Mouse (Mus musculus): ENCODE measurements around the gene Kifap3.
"Not testable (repeated sequence)": the region's sequence is repeated elsewhere in the genome, so short reads cannot be mapped to it uniquely, and the experiment has no call there.

Kifap3 gene

DNA sequence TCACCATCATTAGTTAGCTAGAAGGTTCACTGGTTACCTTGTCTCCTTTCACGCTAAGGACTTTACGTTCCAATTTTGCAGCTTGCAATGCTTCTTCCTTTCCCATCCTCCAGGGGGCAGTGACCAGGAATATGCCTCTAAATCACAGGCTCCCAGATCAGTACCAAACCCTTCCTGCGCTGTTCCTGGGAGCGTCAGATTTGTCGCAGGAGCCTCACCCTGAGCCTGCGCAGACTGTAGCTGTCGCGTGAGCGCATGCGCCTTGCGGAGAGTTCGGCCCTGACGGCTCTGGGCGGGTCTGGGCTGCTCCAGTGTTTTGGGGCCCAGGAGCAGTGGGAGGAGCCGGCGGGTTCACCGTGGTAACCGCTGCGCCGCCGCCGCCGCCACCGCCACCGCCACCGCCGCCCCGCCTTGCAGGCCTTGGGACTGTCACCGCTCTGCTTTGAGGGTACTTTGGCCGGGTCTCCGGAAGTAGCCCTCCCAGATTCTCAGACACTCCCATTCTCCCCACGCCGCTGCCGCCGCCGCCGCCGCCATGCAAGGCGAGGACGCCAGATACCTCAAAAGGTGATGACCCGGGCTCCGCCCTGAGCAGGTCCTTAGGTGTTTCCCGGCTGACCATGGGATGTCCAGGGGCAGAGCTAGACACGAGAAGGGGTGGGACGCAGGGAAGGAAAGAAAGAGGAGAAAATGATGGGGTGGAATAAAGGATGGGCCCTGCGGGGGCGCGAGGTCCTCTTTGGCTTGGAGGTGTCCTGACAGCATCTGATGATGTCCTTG is at the start of gene Kifap3:
Kifap3 (plus strand) TSS at position 248 of the 780 bp plus-strand sequence.
- DNase-seq: peak; percentile 99

DNA sequence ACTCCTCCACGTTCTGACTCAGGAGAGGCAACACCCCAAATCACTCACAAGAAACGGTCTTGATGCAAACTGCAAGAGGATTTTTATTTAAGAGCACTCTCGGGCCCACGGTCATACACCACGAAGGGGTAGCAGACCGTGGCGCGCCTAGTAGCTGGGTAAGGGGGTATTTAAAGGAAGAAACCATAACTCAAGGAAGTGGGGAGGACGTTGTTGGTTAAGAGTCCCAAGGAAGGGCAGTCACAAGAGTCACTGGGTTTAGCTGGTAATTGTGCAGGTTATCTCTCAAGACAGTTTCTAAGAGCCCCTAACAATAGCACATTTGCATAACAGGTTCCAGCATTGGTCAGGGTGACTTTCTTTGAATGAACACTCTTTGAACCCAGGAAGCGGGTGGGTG is 48.2 kb upstream of the Kifap3 start:
- DNase-seq: not testable (repeated sequence)

DNA sequence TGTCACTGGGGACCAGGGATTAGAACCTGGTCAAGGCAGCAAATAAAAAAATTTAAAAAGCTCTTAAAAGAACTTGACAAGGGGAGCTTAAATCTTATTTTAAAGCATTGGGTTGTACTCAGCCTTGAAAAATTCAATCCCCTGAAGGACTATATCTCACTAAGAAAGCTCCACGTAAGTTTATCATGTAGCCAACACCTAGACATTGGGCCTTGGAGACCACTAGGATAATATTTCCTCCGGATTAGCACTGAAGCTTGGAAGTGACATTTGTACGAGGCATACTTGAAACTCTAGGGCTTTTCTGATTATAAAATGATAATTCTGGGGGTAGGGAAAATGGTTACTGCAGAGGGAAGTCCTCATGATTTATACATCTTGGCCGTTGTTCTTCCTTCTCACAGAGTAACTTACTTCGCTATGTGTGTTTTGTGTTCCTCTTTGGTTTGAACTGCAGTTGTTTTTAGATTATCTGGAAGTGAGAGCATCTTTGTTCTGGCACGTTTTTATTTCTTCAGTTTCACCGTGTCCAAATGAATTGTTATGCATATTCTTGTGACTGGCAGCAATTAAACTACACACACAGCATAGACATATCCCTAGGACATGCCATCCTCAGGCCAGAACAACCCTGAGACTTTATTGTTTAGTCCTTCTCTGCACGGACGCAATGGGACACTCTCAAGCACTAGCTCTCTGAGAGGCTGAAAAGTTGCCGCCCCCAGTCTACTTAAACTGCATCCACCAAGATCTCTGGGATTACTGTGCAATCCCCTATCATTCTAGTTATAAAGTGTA is 42.7 kb upstream of the Kifap3 start:
- no peak for DNase-seq

DNA sequence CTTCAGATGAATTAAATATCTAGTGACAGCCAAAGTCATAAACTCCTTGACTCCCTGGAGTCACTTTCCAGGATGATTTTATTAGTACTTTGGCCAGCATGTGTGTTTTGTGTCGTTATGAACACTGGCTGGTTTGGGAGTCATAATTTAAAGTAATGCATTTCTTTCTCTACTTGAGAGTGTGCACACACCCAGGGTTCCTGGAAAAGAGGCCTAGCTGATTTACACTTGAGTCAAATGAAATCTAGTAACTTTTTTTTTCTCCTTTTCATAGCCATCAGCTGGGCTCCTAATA is 42.2 kb upstream of the Kifap3 start:
- no peak for DNase-seq

DNA sequence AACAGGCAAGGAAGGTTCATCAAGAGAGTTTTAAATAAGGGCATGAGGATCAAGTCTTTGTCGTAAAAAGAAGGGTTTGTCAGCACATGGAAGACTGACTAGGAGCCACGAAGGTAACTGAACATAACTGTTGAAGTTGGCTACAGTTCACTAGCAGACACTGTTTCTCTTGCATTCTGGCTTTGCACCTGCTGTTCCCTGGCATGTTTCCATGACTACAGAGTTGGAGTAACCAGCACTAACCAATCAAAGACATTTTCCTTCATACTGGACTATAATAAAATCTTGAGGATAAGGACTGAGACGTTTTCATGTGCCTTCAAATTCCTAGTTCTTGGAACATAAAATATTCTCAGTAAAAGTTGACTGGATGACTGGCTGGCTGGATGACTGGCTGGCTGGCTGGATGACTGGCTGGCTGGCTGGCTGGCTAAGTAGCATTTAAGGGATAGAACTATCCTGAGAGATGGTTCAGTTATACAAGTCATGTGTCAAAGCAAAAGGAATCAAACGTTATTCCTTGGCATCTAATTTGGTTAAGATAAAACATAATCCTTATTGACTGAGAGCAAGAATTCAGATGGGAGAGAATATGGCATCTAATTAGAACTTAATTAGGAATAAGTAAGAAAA is 27.9 kb upstream of the Kifap3 start:
- no peak for DNase-seq

DNA sequence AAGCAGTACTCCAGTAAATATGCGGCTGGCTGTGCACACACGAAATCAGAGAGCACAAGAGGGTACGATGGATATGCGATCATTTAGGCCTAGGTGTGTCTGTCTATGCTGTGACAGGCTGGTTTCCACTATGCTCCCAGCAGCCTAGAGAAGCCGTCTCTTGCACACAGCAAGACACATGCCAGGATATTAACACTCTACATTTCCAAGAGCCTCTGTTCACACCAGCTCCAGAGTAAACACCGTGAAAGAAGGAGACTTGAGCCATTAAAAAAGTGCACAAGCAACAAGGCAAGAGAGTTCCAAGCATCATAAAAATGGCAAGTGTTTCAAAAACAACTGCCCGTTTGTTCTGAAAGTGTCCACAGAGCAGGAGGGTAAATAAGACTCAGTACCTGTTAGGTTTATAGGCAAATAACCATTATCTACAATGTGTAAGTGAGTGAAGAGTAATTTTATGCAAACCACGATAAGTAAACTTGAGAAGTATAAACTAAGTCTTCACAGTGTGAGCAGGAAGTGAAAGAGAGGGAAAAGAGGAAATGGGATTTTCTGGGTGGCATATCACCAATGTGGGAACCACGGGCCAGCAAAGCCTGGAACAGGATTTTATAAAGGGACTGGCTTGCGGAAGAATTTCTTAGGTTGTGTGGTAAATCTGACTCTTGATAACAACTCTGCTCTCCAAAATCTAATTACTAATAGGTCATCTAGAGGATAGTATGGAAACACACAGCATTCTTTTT is 21.7 kb upstream of the Kifap3 start:
- no peak for DNase-seq

DNA sequence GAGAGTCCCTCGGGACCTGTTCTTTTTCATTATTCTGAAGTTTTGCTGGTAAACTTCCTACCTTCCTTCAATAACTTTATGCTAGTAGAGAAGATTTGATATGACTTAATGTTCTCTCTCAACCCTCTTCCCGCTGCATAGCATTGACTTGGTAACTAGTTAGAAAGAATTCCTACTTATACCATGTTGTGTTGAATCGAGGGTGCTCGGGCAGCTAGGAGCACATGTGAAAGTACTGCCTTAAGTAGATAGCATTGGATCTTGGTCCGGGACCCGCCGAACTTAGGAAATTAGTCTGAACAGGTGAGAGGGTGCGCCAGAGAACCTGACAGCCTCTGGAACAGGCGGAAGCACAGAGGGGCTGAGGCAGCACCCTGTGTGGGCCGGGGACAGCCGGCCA is 4.2 kb downstream of the Kifap3 start:
- not testable (repeated sequence) for DNase-seq

DNA sequence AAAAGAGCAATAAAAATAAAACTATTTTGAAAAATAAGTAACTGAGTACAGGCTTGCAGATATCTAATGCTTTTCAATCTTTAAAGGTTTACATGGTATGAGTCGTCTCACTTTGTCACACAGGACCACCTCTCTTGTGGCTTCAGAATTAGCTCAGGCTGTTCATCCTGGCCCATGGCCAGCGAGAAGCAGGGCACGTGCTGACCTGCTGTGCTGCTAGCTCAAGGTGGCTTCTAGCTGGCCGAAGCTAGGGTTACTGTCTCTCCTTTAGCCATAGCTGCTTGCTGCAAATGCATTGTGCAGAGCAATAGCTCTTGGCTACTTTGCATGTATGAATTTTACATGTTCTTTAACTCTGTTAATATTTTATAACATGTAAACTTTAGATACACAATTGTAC is 42.0 kb downstream of the Kifap3 start:
- no peak for DNase-seq

DNA sequence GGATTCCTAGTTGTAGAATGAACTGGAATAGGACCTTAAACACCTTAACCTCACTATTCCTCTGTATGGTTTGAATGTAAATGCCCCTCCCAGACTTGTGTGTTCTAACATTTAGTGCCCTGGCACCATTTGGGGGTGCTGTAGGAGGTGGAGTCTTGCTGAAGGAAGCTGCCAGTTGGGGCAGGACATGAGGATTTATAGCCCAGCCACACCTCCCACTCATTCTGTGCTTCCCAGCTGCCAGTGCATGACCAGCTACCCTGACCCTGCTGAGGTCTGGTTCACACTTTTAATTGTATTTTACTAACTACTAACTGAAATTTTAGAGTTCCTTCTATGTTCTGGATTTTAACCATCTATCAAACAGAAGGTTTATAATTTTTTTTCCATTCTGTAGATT is 50.1 kb downstream of the Kifap3 start:
- DNase-seq: no peak

DNA sequence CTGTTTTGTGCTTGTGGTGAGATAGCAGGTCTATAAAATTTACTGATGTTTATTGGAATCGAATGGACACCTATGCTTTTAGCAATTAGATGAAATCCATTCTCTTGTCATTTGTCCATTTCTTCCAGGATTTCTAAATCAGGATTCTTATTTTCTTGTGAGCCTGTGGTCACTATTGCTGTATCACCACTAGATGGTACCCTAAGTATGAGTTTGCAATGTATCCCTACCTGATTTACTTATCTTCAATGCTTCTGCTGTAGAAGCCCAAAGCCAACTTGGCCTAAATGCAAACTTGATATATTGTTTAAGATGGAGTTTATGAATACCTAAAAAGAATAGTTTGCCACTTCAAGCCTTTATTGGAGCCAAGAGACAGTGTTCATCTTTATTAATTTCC is 54.7 kb downstream of the Kifap3 start:
- no peak for DNase-seq

DNA sequence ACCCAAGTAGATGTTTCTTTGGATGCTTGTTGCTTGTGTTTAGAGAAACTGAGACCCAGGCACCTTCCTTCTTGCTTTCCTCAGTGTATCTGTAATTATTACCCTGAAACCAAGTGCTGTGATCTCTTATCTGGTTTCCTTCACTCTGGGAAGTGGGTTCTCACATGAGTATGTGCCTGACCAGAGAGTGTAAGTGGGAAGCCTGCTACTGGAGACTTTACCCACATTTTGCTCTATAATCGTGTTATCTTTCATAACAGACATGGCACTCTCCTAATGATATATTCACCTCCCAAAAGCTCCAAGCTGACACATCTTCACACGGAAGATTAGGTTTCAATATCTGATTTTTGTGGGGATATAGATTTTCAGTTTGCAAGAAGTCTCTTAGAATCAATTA is 55.7 kb downstream of the Kifap3 start:
- no peak for DNase-seq

DNA sequence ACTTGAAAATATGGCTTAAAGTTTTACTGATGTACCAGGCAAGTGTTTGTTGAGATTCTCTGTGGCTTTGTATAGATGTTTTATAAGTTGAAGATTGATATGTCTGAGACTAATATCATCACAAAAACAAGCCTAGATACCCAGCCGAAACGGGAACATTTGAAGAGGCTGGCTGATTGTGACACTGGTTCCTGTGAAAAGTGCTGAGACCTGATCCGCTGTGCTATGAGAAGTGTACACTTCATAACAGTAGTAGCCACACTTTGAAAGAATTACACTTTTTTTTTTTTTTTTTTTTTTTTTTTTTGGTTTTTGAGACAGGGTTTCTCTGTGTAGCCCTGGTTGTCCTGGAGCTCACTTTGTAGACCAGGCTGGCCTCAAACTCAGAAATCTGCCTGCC is 59.1 kb downstream of the Kifap3 start:
- not testable (repeated sequence) for DNase-seq

DNA sequence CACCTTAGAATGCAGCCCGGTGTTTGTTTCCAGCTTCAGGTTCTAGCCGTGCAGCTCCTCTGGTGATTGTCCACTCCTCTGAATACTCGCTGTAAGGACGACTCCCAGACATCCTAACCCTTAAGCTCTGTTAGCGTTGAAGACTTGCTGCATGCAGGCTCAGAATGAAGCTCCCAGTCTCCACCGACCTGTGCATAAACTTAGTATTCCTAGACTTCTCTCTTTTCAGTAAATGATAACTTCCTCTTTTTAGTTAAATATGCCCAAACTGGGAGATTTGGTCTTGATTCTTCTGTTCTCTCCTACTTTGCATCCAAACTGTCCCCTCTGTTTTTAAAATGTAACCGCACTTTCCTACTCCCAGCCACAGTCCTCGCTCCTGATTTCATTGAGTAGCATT is 61.2 kb downstream of the Kifap3 start:
- no peak for DNase-seq

DNA sequence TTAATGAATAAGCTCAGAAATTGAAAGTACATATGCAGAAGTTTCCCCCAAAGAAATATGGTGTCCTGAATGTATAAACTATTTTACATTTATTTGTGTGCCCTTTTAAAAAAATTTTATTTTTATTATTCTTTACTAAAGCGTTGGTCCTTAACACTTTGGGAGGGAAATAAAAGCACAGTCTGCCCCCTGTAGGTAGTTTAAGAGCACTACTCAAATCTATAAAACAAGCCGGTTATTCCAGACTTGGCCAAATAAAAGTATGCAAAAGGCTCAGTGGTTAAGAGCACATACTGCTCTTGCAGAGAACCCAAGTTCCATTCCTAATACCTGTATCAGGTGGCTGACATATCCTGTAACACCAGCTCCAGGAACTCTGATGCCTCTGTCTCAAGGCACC is 62.9 kb downstream of the Kifap3 start:
- DNase-seq: no peak

DNA sequence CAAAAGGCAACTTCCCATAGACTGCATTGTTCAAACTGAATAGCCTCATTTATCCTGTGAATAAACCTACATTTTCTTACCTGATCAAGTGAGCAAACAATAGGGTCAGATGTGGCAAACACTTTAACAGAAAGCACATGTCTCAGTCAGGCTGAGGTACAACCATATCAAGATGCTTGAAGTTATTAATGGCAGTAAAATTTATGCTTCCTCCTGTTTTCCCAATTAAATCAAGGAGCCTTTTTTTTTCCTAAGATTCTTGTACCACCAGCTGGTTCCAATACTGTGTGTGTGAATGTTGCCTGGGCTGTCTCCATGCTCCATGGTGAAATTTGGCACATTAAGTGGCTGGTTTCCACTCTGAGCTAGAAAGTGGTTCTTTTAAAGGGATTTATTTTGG is 64.5 kb downstream of the Kifap3 start:
- DNase-seq: no peak

DNA sequence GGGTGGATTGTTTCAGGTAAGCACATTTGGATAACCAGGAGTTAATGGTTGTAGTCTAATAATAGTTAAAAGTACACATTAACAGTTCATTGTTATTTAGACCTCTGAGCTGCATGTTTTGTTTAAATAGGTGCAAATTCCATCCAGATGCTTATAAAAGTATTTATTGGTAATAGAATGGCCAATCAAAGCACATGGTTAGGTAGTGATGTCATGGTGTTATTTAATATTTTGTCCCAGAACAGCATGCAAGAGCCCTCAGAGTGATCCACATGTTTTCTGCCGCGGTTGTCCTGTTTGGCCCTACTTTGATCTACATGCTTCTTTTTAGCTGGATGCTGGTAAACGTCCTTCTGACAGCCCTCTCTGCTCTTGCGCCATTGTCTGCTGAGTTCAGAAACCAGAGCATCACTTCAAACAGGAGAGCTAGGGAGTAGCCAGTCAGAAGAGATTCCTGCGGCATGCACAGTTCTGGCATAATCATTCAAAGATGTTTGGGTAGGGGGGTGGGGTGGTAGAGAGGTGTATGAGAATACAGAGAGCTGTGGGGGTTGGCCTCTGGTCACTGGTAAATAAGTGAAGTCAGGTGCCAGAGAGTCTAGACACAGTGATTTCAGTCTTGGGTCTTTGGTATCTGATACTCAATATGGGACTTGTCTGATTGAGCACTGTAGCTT is 73.6 kb downstream of the Kifap3 start:
- DNase-seq: no peak

DNA sequence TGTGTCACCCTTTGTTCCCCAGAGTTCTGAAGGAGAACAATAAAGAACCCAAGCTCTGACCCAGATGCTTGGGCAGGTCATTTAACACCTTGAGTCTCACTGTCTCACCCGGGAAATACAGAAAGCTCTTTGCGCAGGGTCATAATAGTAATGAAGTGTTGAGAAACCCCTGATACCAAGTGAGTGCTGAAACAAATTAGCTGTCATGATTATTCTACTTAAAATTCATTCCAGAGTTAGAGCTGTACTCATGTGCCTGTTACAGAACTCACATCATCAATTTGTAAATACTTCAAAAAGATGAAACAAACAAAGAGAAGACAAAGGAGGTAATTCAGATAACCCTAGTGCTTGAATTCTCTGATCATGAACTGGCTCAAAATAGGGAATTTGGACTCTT is 79.0 kb downstream of the Kifap3 start:
- DNase-seq: no peak

DNA sequence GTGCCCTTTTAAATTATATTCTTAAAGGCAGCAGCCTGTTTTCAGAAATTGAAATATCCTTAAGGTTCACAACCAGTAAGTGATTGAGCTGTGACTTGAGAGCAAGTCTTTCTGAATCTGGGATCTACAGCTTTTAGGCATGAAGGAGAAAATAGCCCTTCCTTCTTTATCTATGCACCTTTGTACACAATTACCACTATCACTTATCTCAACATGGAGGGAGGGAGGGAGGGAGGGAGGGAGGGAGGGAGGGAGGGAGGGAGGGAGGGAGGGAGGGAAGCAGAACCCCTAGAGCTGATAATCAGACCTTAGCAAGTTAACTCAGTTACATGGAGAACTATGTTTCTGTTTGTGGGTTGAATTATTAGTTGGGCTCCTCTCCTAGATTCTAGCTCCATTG is 82.2 kb downstream of the Kifap3 start:
- no peak for DNase-seq

DNA sequence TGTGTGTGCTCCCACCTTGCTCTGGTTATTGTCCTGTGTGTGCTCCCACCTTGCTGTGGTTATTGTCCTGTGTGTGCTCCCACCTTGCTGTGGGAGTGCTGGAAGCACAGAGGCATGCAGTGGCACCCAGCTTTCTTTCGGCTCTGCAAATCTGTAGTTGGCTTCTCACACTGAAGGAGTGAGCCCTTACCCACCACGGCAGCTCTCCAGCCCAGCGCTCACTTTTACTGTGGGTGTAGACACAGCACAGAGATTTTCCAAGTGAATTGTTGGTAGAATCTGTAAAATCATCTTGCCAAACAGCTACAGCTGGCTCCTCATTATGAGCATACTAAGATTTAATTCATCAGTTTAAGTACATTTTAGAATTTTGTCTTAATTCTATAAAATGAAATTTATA is 93.8 kb downstream of the Kifap3 start:
- peak; percentile 19 for DNase-seq

DNA sequence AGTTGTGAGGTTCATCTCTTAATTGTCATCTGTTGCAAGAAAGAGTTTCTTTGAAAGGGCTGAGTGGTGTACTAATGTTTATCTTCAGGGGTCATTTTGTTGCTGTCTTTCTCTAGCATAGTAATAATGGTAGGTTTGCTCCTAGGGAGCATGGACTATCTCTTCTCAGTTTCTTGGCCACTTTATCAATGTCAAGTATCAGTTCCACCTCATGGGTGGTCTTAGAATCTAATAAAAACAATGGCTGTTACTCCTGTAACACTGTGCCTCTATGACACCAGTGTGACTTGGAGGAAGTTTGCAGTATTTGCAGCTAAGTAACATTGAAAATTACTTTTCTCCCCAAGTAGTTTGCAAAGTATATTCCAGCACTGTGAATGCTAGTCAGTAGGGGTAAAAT is 110.2 kb downstream of the Kifap3 start:
- no peak for DNase-seq

DNA sequence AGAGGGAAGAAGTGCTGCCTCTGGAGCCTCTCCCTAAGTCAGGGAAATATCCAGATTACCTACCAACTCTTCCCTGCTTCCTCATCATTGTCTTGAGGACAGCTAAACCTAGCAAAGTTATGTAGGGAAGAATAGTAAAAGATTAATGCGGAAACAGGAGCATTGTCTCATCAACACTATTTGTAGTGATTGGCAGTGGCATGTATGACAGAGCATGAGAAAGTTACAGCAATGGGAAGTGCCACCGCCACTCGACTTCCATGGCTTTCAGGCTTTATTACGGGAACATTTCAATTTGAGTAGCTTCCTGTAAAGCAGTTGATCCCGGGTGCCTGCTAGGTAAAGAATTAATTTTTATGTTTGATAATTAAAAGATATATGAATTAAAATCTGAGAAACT is 113.9 kb downstream of the Kifap3 start:
- DNase-seq: no peak

DNA sequence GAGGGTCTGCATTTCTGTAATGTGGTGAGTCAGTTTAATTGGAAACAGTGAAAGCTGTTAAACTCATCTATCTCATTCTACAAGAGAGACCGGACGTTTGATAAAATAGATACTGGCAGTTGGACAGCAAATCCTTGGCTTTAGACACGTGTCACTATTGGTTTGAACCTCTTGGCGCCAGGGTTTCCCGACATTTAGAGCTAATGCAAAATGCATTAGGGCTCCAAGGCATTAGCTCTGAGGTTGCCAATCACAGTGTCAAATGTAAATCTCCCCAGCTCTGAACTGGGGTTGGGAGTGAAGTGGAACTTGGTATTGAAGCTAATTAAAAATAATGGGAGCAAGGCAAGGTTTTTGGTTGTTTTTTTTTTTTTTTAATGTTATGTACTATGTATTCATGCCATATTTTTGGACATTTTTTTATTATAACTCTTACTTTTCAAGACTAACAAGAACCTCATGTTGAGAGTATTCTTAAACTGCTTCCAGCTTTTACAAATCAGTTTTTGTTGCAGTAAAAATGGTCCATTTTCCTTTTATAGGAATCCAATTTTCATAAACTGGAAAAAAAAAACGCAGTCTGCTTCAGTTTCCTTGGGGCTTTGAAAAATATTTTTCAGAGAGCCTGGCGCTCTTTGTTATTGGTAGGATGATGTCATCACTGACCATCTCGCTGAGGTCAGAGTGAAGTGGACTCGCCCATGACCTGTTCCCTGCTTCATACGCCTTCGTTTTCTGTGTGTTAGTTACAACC is 114.6 kb downstream of the Kifap3 start:
- DNase-seq: no peak

Data from layer of hippocampus, adult 9-11 months (tissue).